Mouse (Mus musculus): Measurements from ENCODE around the gene AC124108.1. TPM values are rescaled to one million over a fixed set of nuclear protein-coding genes. Genes with fewer than 3 reads are reported as not detected.

The AC124108.1 gene
- polyA plus RNA-seq, 1 experiment, result not detected

GRCm38 (mm10) chr1:132201936-132202335, 10.7 kb downstream of the AC124108.1 start:
- Histone ChIP-seq H3K27me3 (replicated peaks; ENCODE audit: control insufficient read depth, insufficient read depth, low read length) (no peaks in the 10 kb centered on the region), H3K4me1 (ENCODE audit: control insufficient read depth, insufficient read depth, low read length) (no peaks in the 10 kb centered on the region), H3K4me3 (ENCODE audit: insufficient read depth, low read depth, low read length) (no peak overlapping the region), H3K36me3 (ENCODE audit: control insufficient read depth, insufficient read depth, low read length) (no peaks in the 10 kb centered on the region), H3K27ac (ENCODE audit: insufficient read depth, low read depth, low read length) (no peak overlapping the region)
- DNase-seq, result no peak
- 68% methylated on average over 2 of the region's 2 CpGs for WGBS
- no peak for TF ChIP-seq CTCF (conservative IDR thresholded peaks at IDR 0.05; ENCODE audit: insufficient read depth, insufficient read length, low read depth, low read length)
- no peak for TF ChIP-seq POLR2A (IDR thresholded peaks at IDR 0.05; ENCODE audit: low read depth, low read length)

GRCm38 (mm10) chr1:132202771-132203170, 11.5 kb downstream of the AC124108.1 start:
- no peaks in the 10 kb centered on the region for H3K4me1 ChIP-seq (ENCODE audit: control insufficient read depth, insufficient read depth, low read length)
- H3K27me3 ChIP-seq (replicated peaks; ENCODE audit: control insufficient read depth, insufficient read depth, low read length), result no peaks in the 10 kb centered on the region
- DNase-seq, result no peak
- WGBS, result 92% methylated on average over 5 of the region's 5 CpGs
- H3K27ac ChIP-seq (ENCODE audit: insufficient read depth, low read depth, low read length), result no peak overlapping the region
- no peak overlapping the region for H3K4me3 ChIP-seq (ENCODE audit: insufficient read depth, low read depth, low read length)
- H3K36me3 ChIP-seq (ENCODE audit: control insufficient read depth, insufficient read depth, low read length), result no peaks in the 10 kb centered on the region
- no peak for TF ChIP-seq POLR2A (IDR thresholded peaks at IDR 0.05; ENCODE audit: low read depth, low read length)
- TF ChIP-seq CTCF (conservative IDR thresholded peaks at IDR 0.05; ENCODE audit: insufficient read depth, insufficient read length, low read depth, low read length), result no peak

GRCm38 (mm10) chr1:132205958-132206357, 14.7 kb downstream of the AC124108.1 start:
- Histone ChIP-seq H3K4me3 (ENCODE audit: insufficient read depth, low read depth, low read length) (no peak overlapping the region), H3K36me3 (ENCODE audit: control insufficient read depth, insufficient read depth, low read length) (no peaks in the 10 kb centered on the region), H3K27ac (ENCODE audit: insufficient read depth, low read depth, low read length) (no peak overlapping the region), H3K4me1 (ENCODE audit: control insufficient read depth, insufficient read depth, low read length) (no peaks in the 10 kb centered on the region), H3K27me3 (replicated peaks; ENCODE audit: control insufficient read depth, insufficient read depth, low read length) (no peaks in the 10 kb centered on the region)
- no peak for DNase-seq
- WGBS, result 74% methylated on average over 5 of the region's 5 CpGs
- TF ChIP-seq CTCF (conservative IDR thresholded peaks at IDR 0.05; ENCODE audit: insufficient read depth, insufficient read length, low read depth, low read length) (no peak), POLR2A (IDR thresholded peaks at IDR 0.05; ENCODE audit: low read depth, low read length) (no peak)

GRCm38 (mm10) chr1:132206828-132207227, 15.6 kb downstream of the AC124108.1 start:
- Histone ChIP-seq H3K27me3 (replicated peaks; ENCODE audit: control insufficient read depth, insufficient read depth, low read length) (no peaks in the 10 kb centered on the region), H3K4me3 (ENCODE audit: insufficient read depth, low read depth, low read length) (no peak overlapping the region), H3K36me3 (ENCODE audit: control insufficient read depth, insufficient read depth, low read length) (no peaks in the 10 kb centered on the region), H3K27ac (ENCODE audit: insufficient read depth, low read depth, low read length) (no peak overlapping the region), H3K4me1 (ENCODE audit: control insufficient read depth, insufficient read depth, low read length) (no peaks in the 10 kb centered on the region)
- WGBS, result 89% methylated on average over 3 of the region's 3 CpGs
- TF ChIP-seq POLR2A (IDR thresholded peaks at IDR 0.05; ENCODE audit: low read depth, low read length) (no peak), CTCF (conservative IDR thresholded peaks at IDR 0.05; ENCODE audit: insufficient read depth, insufficient read length, low read depth, low read length) (no peak)
- DNase-seq, result no peak

GRCm38 (mm10) chr1:132208154-132208553, 16.9 kb downstream of the AC124108.1 start:
- H3K4me1 ChIP-seq (ENCODE audit: control insufficient read depth, insufficient read depth, low read length), result no peaks in the 10 kb centered on the region
- 32% methylated on average over 4 of the region's 4 CpGs for WGBS
- H3K36me3 ChIP-seq (ENCODE audit: control insufficient read depth, insufficient read depth, low read length), result no peaks in the 10 kb centered on the region
- no peak for TF ChIP-seq POLR2A (IDR thresholded peaks at IDR 0.05; ENCODE audit: low read depth, low read length)
- TF ChIP-seq CTCF (conservative IDR thresholded peaks at IDR 0.05; ENCODE audit: insufficient read depth, insufficient read length, low read depth, low read length), result no peak
- DNase-seq, result no peak
- no peak overlapping the region for H3K4me3 ChIP-seq (ENCODE audit: insufficient read depth, low read depth, low read length)
- no peaks in the 10 kb centered on the region for H3K27me3 ChIP-seq (replicated peaks; ENCODE audit: control insufficient read depth, insufficient read depth, low read length)
- no peak overlapping the region for H3K27ac ChIP-seq (ENCODE audit: insufficient read depth, low read depth, low read length)

GRCm38 (mm10) chr1:132209400-132209799, 18.1 kb downstream of the AC124108.1 start:
- 46% methylated on average over 10 of the region's 10 CpGs for WGBS
- H3K27me3 ChIP-seq (replicated peaks; ENCODE audit: control insufficient read depth, insufficient read depth, low read length), result no peaks in the 10 kb centered on the region

GRCm38 (mm10) chr1:132210922-132211321, 19.7 kb downstream of the AC124108.1 start:
- TF ChIP-seq POLR2A (IDR thresholded peaks at IDR 0.05; ENCODE audit: low read depth, low read length) (no peak), CTCF (conservative IDR thresholded peaks at IDR 0.05; ENCODE audit: insufficient read depth, insufficient read length, low read depth, low read length) (peak; percentile 75)
- DNase-seq, result peak; percentile 43
- H3K4me1 ChIP-seq (ENCODE audit: control insufficient read depth, insufficient read depth, low read length), result no peaks in the 10 kb centered on the region
- no peak overlapping the region for H3K4me3 ChIP-seq (ENCODE audit: insufficient read depth, low read depth, low read length)
- no peaks in the 10 kb centered on the region for H3K36me3 ChIP-seq (ENCODE audit: control insufficient read depth, insufficient read depth, low read length)
- 26% methylated on average over 7 of the region's 7 CpGs for WGBS
- no peaks in the 10 kb centered on the region for H3K27me3 ChIP-seq (replicated peaks; ENCODE audit: control insufficient read depth, insufficient read depth, low read length)
- H3K27ac ChIP-seq (ENCODE audit: insufficient read depth, low read depth, low read length), result no peak overlapping the region

More at GRCm38 (mm10) chr1:132209400-132209799, 18.1 kb downstream of the AC124108.1 start:
- no peak overlapping the region for H3K4me3 ChIP-seq (ENCODE audit: insufficient read depth, low read depth, low read length)
- no peaks in the 10 kb centered on the region for H3K36me3 ChIP-seq (ENCODE audit: control insufficient read depth, insufficient read depth, low read length)
- DNase-seq, result no peak
- no peaks in the 10 kb centered on the region for H3K4me1 ChIP-seq (ENCODE audit: control insufficient read depth, insufficient read depth, low read length)
- TF ChIP-seq CTCF (conservative IDR thresholded peaks at IDR 0.05; ENCODE audit: insufficient read depth, insufficient read length, low read depth, low read length) (no peak), POLR2A (IDR thresholded peaks at IDR 0.05; ENCODE audit: low read depth, low read length) (no peak)
- no peak overlapping the region for H3K27ac ChIP-seq (ENCODE audit: insufficient read depth, low read depth, low read length)

All from kidney, adult 2 months (tissue).